Mouse (Mus musculus): ENCODE measurements around the gene Macrod2.
A peak's percentile ranks its signal among the peaks of the same experiment; 100 is the strongest.

Macrod2 gene

DNA sequence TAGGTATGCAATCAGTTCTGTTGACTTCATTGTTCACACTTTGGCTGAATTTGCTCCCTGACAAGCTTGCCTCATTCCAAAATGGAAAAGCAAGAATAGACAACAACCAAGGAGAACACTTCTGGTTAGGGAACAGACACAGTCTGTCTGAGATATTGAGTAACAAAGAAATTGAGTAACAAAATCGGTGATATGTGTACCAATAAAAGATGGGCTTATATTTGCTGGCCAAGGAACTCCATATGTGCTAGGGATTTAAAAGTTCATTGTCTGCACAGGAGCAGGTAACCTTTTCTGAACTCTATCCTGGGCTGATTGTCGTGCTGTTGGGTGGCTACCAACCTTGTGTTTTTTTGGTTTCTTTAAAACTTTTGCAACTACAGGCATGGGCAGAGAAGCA lies 817.2 kb downstream of the Macrod2 start:
- no peak for DNase-seq (ENCODE audit: low spot score)

DNA sequence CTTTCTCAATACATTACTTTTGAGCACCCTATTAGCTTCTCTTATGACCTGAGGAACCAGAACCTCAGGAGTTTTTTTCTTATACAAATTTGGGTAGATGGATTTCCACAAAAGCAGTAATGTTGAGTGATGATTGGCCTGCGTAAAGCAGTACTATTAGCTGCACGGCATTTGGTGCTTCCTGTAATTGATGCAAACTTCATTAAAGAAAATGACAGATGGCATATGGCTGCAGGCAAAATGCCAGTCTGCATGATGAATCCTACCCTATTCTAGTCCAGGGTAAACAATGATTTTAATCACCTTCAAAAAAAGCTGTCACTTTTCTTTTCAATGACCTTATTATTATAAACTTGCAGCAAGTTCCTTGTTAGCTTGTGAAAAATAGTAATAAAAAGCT lies 822.4 kb downstream of the Macrod2 start:
- no peak for DNase-seq (ENCODE audit: low spot score)

DNA sequence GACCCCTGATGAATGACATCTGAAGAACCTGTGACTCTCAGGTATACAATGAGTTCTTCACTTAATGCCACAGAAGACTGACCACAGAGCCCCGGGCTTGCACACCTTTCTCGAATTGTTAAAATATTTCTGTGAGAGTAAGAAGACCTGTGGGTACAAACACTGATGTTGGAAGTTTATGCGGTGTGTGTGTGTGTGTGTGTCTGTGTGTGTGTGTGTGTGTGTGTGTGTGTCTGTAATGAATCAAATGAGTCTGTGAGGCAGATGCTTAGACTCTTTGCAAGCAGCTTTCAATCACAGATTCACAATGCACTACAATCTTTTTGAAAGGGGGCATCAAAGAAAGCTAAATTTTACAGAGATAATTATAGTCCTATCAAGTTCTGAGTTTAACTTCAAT lies 822.8 kb downstream of the Macrod2 start:
- DNase-seq (ENCODE audit: low spot score): no peak

- no peak for DNase-seq (ENCODE audit: low spot score)
Observed at GRCm38 (mm10) chr2:141228809-141229208, 833.7 kb downstream of the Macrod2 start.

DNA sequence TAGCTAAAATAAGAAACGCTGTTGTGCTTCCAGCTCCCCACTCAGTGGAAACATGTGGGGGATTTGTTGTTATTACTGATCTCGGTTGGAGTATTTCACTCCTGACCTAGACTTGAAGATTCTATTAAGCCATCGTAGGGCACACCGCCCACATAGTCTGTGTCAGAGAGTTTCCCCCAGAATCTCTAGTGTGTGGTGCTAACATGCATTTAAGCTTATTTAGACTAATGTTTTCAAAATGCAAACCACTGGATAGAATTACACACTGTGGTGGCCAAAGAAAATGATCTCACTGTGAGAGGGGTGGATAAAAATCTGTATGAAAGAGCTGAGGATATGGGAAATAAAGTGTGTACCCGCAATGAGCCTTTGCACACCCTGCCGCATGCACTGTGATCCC lies 834.7 kb downstream of the Macrod2 start:
- DNase-seq (ENCODE audit: low spot score): no peak

GRCm38 (mm10) chr2:141231011-141231668 lies 836.0 kb downstream of the Macrod2 start:
- DNase-seq (ENCODE audit: low spot score): no peak

DNA sequence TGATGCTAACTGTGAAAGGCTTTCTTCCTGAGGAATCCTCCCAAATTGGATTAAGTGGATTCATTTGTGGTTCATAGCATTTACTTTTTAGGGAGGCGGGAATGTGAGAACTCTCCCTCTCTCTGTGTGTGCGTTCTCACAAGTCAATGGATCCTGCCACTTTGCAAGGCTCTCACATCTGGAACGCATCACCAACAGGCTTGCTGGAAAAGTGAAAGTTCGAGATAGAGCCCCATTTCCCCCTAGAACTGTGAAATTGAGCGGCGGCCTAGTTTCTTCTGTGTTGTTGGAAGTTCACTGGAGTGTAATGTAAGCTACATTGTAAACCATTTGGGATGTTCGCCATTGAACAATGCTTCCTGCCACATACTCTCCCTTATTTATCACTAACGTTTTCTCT lies 839.2 kb downstream of the Macrod2 start:
- no peak for DNase-seq (ENCODE audit: low spot score)

DNA sequence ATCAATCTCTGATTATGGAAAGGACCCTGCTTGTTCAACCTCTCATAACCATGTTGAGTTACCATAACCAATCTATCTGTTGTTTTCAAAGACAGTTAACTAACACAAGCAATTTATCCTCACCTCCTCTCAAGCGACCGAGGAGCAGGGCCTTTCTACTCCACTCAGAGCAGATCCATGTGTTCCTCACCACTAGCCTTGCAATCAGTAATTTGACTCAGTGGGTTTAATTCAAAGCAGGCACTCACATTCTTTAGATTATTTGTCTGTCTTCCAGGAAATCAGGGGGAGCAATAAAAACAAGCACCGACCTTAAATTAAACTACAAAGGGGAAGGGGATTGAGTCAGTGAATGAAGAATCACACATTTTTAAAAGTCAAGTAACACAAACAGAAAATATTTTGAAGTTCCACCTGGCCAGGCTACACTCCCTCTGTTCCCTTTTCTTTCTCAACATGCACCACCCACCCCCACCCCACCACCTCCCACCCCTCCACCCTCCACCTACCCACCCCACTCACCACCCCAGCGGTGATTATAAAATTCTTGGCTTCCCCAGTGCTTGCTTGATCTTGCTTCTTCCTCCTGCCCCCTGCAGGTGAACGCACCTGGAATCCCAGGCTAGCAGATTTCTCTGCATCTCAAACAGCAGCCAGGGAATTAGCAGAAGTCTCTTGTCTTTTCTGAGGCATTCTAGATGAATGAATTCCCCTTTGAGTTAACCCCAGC lies 839.8 kb downstream of the Macrod2 start:
- no peak for DNase-seq (ENCODE audit: low spot score)

GRCm38 (mm10) chr2:141247680-141248079 lies 852.6 kb downstream of the Macrod2 start:
- no peak for DNase-seq (ENCODE audit: low spot score)

- DNase-seq (ENCODE audit: low spot score): no peak
Observed at GRCm38 (mm10) chr2:141264582-141264981, 869.5 kb downstream of the Macrod2 start.

- DNase-seq (ENCODE audit: low spot score): no peak
Observed at GRCm38 (mm10) chr2:141266591-141266990, 871.5 kb downstream of the Macrod2 start.

GRCm38 (mm10) chr2:141271541-141271940 lies 876.4 kb downstream of the Macrod2 start:
- no peak for DNase-seq (ENCODE audit: low spot score)

GRCm38 (mm10) chr2:141272966-141273365 lies 877.9 kb downstream of the Macrod2 start:
- DNase-seq (ENCODE audit: low spot score): no peak

GRCm38 (mm10) chr2:141274262-141274661 lies 879.2 kb downstream of the Macrod2 start:
- no peak for DNase-seq (ENCODE audit: low spot score)

GRCm38 (mm10) chr2:141279130-141279698 lies 884.1 kb downstream of the Macrod2 start:
- DNase-seq (ENCODE audit: low spot score): peak; percentile 11

DNA sequence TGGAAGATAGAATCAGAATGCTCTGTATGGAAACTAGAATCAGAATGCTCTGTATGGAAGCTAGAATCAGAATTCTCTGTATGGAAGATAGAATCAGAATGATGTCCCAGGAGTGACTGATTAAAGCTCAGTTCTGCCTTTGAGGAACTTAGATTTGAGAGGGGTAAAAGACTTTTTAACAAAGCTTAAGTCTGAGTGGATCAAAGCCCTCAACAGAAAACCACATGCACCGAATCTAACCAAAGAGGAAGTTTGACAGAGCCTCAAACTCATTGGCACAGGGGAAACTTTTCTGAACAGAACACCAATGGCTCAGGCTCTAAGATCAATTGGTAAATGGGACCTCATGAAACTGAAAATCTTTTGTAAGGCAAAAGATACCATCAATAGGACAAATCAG lies 885.7 kb downstream of the Macrod2 start:
- no peak for DNase-seq (ENCODE audit: low spot score)

- no peak for DNase-seq (ENCODE audit: low spot score)
Observed at GRCm38 (mm10) chr2:141286110-141286747, 891.1 kb downstream of the Macrod2 start.

- no peak for DNase-seq (ENCODE audit: low spot score)
Observed at GRCm38 (mm10) chr2:141288494-141288893, 893.4 kb downstream of the Macrod2 start.

- DNase-seq (ENCODE audit: low spot score): no peak
Observed at GRCm38 (mm10) chr2:141289059-141289713, 894.1 kb downstream of the Macrod2 start.

DNA sequence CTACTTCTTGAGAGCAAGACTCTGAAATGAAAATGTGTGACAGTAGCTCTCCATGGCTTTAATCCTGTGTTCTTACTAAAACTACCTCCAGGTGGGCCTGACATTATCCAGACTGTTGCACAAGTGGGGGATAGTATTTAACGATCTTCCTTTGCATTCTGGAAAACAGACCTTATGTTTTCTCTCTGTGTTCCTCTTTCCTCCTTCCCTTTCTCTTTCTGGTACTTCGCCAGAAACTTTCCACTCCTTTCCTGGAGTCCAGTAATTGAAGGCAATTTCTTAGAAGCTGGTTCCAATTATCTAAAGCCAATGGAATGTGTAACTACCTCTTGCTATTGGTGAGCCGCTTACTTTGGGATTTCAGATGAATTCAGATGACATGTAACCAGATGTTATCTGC lies 897.7 kb downstream of the Macrod2 start:
- DNase-seq (ENCODE audit: low spot score): no peak

- DNase-seq (ENCODE audit: low spot score): no peak
Observed at GRCm38 (mm10) chr2:141299168-141299567, 904.1 kb downstream of the Macrod2 start.

- DNase-seq (ENCODE audit: low spot score): no peak
Observed at GRCm38 (mm10) chr2:141301030-141301429, 905.9 kb downstream of the Macrod2 start.

All from testis, postnatal 14 days (tissue).